Mouse (Mus musculus) stomach, embryonic 15.5 days (tissue): ENCODE data around the gene Tmem59. TPM values are rescaled to one million over a fixed set of nuclear protein-coding genes. Genes with fewer than 3 reads are reported as not detected.

Experiments
- ATAC-seq: fragments of 200-750 bp; cut with Nextera tagmentation; 2 replicates; pipeline ENCODE4 v1.8.0; 2017; ENCODE audit warnings: low read depth, moderate number of reproducible peaks, moderate TSS enrichment; ENCODE audit not compliant: insufficient read depth, low FRiP score
- H3K27ac ChIP-seq: fragments of 300-500 bp; sonication (generic); 2 replicates; pipeline ENCODE4 v1.5.1; 2015; ENCODE audit warnings: mild to moderate bottlenecking, inconsistent platforms
- H3K27me3 ChIP-seq: fragments of 300-500 bp; sonication (generic); replicated peaks from 2 replicates; pipeline ENCODE4 v1.6.1; 2015; ENCODE audit warnings: inconsistent platforms
- H3K36me3 ChIP-seq: fragments of 300-500 bp; sonication (generic); 2 replicates; pipeline ENCODE4 v1.6.1; 2015; ENCODE audit warnings: inconsistent platforms
- H3K4me1 ChIP-seq: fragments of 300-500 bp; sonication (generic); 2 replicates; pipeline ENCODE4 v1.6.1; 2015; ENCODE audit warnings: inconsistent platforms
- H3K4me2 ChIP-seq: fragments of 300-500 bp; sonication (generic); 2 replicates; pipeline ENCODE4 v1.6.1; 2015; ENCODE audit warnings: mild to moderate bottlenecking, inconsistent platforms
- H3K4me3 ChIP-seq: fragments of 300-500 bp; sonication (generic); replicated peaks from 2 replicates; pipeline ENCODE4 v1.5.1; 2015; ENCODE audit warnings: inconsistent platforms
- H3K9ac ChIP-seq: fragments of 300-500 bp; sonication (generic); 2 replicates; pipeline ENCODE4 v1.6.1; 2015; ENCODE audit warnings: inconsistent platforms
- H3K9me3 ChIP-seq: fragments of 300-500 bp; sonication (generic); 2 replicates; pipeline ENCODE4 v1.6.1; 2016; ENCODE audit warnings: inconsistent platforms
- WGBS: fragments of 180-500 bp; shearing (Covaris S2); methylation state at CpG from one replicate; pipeline ENCODE4 v1.1.7; 2015; 5-methylcytosine and 5-hydroxymethylcytosine counted together
- polyA plus RNA-seq: library from polyadenylated mRNA; unstranded; fragments of >200 nt; fragmentation: Nextera tagmentation; extraction: Ambion mirVana; gene quantifications from 2 replicates; pipeline ENCODE4 v1.2.1, GENCODE M21; 2015

The Tmem59 gene
- polyA plus RNA-seq, 1 experiment from 2014 or later, result 386 TPM

DNA sequence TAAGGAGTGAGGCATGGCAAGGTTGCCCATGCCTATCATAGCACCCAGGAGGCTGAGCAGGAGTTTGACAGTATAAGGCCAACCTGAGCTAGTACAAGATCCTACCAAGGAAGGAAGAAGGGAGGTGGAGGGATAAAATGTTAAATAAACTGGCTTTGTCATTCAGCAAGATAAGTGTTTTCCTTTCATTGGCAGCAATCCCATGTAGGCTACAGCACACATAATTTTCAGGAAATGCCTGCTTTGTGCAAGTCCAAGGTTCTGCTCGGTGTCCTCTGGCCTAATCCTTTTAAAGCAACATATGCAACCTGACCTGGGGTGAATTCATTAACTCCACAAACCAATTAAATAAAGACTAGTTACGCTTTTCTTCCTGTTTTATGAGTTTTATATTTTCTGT is 67.2 kb downstream of the Tmem59 start:
- Histone ChIP-seq H3K4me3 (no peak overlapping the region), H3K9ac (no peak overlapping the region), H3K27me3 (no peaks in the 10 kb centered on the region), H3K36me3 (peaks cover 10% of the 10 kb centered on the region), H3K9me3 (no peaks in the 10 kb centered on the region), H3K27ac (peak overlapping the region; percentile 73; the same call in 1 of the 2 replicates), H3K4me1 (peaks cover 12% of the 10 kb centered on the region; the same call in 1 of the 2 replicates), H3K4me2 (no peak overlapping the region)
- no peak for ATAC-seq
- WGBS, result 42% methylated on average over 2 of the region's 2 CpGs

- no peaks in the 10 kb centered on the region for H3K27me3 ChIP-seq
- no peak overlapping the region for H3K9ac ChIP-seq
- H3K27ac ChIP-seq, result peak overlapping the region; percentile 73; the same call in 1 of the 2 replicates
- no peak for ATAC-seq
- H3K4me1 ChIP-seq, result peaks cover 12% of the 10 kb centered on the region; the same call in 1 of the 2 replicates
- peaks cover 5% of the 10 kb centered on the region; the same call in 1 of the 2 replicates for H3K36me3 ChIP-seq
- H3K4me2 ChIP-seq, result no peak overlapping the region
- 46% methylated on average over 1 of the region's 1 CpGs for WGBS
- no peak overlapping the region for H3K4me3 ChIP-seq
- H3K9me3 ChIP-seq, result no peaks in the 10 kb centered on the region
Observed at GRCm38 (mm10) chr4:107246040-107246439, 67.8 kb downstream of the Tmem59 start.

DNA sequence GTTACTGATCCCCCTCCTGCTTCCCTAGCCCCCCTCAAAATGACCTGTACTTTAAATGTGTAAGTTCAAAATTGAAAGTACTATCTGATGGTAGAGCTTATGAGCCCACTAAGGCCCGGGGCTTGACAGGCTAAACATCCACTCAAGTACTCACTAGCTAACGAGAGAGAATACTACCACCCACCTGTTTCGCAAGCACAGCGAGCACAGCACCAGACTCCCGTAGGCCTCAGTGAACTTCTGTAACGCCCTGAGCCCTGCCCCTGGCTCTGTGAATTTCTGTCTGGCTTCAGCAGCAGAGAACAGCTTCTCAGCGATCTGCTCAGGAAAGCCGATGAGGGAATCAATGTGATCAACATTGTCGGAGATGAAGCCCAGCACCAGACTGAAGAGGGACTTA is 68.9 kb downstream of the Tmem59 start:
- peaks cover 17% of the 10 kb centered on the region for H3K4me1 ChIP-seq
- 78% methylated on average over 9 of the region's 9 CpGs for WGBS
- no peak overlapping the region for H3K4me2 ChIP-seq
- H3K27ac ChIP-seq, result no peak overlapping the region
- H3K27me3 ChIP-seq, result no peaks in the 10 kb centered on the region
- no peaks in the 10 kb centered on the region for H3K9me3 ChIP-seq
- H3K4me3 ChIP-seq, result no peak overlapping the region
- H3K36me3 ChIP-seq, result peaks cover 5% of the 10 kb centered on the region; the same call in 1 of the 2 replicates
- ATAC-seq, result no peak
- H3K9ac ChIP-seq, result no peak overlapping the region

DNA sequence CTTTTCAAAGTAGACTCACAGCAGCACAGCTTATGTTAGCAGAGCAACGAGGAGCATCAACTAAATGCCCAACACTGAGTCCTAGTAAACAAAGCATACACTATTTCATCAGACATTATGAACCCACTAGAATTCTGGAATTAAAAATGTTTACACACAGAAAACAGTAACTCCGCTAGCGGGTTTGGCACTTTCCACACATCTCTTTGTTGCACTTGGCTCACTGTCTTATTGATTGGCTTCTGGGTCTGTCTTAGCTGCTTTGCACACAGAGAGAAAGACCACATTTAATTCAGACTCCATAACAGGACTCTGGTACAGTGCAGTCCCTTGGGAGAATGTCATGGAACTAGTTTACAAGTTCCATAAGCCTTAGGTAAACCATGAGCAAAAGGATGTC is 69.9 kb downstream of the Tmem59 start:
- no peaks in the 10 kb centered on the region for H3K9me3 ChIP-seq
- no peak overlapping the region for H3K4me3 ChIP-seq
- H3K9ac ChIP-seq, result no peak overlapping the region
- H3K27ac ChIP-seq, result no peak overlapping the region
- no peak overlapping the region for H3K4me2 ChIP-seq
- no peak for ATAC-seq
- 73% methylated on average over 3 of the region's 3 CpGs for WGBS
- H3K4me1 ChIP-seq, result peaks cover 19% of the 10 kb centered on the region
- H3K27me3 ChIP-seq, result no peaks in the 10 kb centered on the region
- H3K36me3 ChIP-seq, result peaks cover 2% of the 10 kb centered on the region; the same call in 1 of the 2 replicates

- H3K4me3 ChIP-seq, result no peak overlapping the region
- H3K27ac ChIP-seq, result no peak overlapping the region
- peaks cover 20% of the 10 kb centered on the region for H3K4me1 ChIP-seq
- H3K36me3 ChIP-seq, result no peaks in the 10 kb centered on the region
- 44% methylated on average over 2 of the region's 2 CpGs for WGBS
- no peaks in the 10 kb centered on the region for H3K27me3 ChIP-seq
- H3K9ac ChIP-seq, result no peak overlapping the region
- H3K4me2 ChIP-seq, result no peak overlapping the region
- ATAC-seq, result no peak
- H3K9me3 ChIP-seq, result no peaks in the 10 kb centered on the region
Observed at GRCm38 (mm10) chr4:107249471-107249870, 71.3 kb downstream of the Tmem59 start.

- Histone ChIP-seq H3K27ac (no peak overlapping the region), H3K36me3 (no peaks in the 10 kb centered on the region), H3K9me3 (no peaks in the 10 kb centered on the region), H3K4me2 (no peak overlapping the region), H3K27me3 (no peaks in the 10 kb centered on the region), H3K4me1 (peaks cover 18% of the 10 kb centered on the region), H3K4me3 (no peak overlapping the region), H3K9ac (no peak overlapping the region)
- no peak for ATAC-seq
- WGBS, result 17% methylated on average over 4 of the region's 4 CpGs
Observed at GRCm38 (mm10) chr4:107250494-107250893, 72.3 kb downstream of the Tmem59 start.

Other genes starting within 250 kb of the Tmem59 start
- gene Mrpl37, start 111.5 kb upstream of the Tmem59 start, polyA plus RNA-seq, result 89.8 and 100 TPM in 2 replicates
- 6.1 and 7.5 TPM in 2 replicates for gene Cyb5rl, start 111.4 kb upstream of the Tmem59 start, polyA plus RNA-seq
- gene Cdcp2, start 81.5 kb upstream of the Tmem59 start, polyA plus RNA-seq, result not detected in 2 replicates
- 16.4 and 30.4 TPM in 2 replicates for gene Tceanc2, start 717 bp downstream of the Tmem59 start, polyA plus RNA-seq
- gene Ldlrad1, start 30.8 kb downstream of the Tmem59 start, polyA plus RNA-seq, result not detected in 2 replicates
- gene Lrrc42, start 75.1 kb downstream of the Tmem59 start, polyA plus RNA-seq, result 54.4 TPM in 2 replicates
- 32.3 and 34.4 TPM in 2 replicates for gene Hspb11, start 75.2 kb downstream of the Tmem59 start, polyA plus RNA-seq
- gene Dio1, start 128.8 kb downstream of the Tmem59 start, polyA plus RNA-seq, result 0.31 and 0.57 TPM in 2 replicates
- gene Yipf1, start 136.0 kb downstream of the Tmem59 start, polyA plus RNA-seq, result 58.2 and 59.1 TPM in 2 replicates
- gene Ndc1, start 189.4 kb downstream of the Tmem59 start, polyA plus RNA-seq, result 26.2 and 30.2 TPM in 2 replicates